Mouse (Mus musculus): ENCODE results near the gene Gm21970. TPM values are rescaled to one million over a fixed set of nuclear protein-coding genes. Genes with fewer than 3 reads are reported as not detected.

The Gm21970 gene
- polyA plus RNA-seq, 1 experiment = not detected

DNA sequence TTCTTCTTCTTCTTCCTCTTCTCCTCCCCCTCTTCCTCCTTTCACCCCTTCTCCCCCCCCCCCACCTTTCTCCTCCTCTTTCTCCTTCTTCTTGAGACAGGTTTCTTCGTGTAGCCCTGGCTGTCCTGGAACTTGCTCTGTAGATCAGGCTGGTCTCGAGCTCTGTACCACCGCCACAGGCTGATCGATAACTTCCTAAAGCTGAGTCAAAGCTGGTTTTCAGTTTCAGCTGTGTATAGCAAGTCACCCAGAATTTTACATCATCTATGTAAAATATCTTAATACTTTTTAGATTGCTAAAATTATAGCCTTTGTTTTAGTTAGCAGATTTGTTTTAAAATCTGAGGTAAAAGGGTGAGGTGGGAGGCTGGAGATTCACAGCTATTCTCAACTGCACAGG, 53.3 kb downstream of the Gm21970 start:
- H3K4me1 ChIP-seq = peaks cover 55% of the 10 kb centered on the region
- TF ChIP-seq FLI1 (IDR thresholded peaks at IDR 0.05; ENCODE audit: low read length) (no peak), GATA1 (IDR thresholded peaks at IDR 0.05; ENCODE audit: borderline replicate concordance, low read length) (no peak)
- no peak overlapping the region for H3K4me3 ChIP-seq (replicated peaks)
- H3K36me3 ChIP-seq (replicated peaks; ENCODE audit: low read length) = no peaks in the 10 kb centered on the region
- H3K27me3 ChIP-seq (replicated peaks) = no peaks in the 10 kb centered on the region
- H3K9me3 ChIP-seq = no peaks in the 10 kb centered on the region

DNA sequence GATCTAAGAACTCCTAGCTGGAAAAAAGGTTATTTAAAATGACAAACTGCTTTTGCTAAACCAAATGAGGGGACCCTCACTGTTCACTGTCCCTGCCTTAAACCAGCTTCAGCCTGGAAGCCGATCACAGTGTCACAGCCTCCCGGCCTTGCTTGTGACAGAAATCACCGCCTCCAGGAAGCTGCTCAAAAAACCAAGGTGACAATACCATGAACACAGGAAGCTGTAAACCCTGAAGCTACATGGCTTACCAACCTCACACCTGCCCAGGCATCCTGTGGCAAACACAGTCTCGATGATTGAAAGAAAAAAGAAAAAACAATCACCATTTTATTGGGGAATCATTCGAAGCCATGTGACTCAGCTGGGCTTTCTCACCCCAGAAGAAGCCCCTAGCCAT, 54.0 kb downstream of the Gm21970 start:
- H3K27me3 ChIP-seq (replicated peaks) = no peaks in the 10 kb centered on the region
- TF ChIP-seq FLI1 (IDR thresholded peaks at IDR 0.05; ENCODE audit: low read length) = no peak
- no peak for TF ChIP-seq GATA1 (IDR thresholded peaks at IDR 0.05; ENCODE audit: borderline replicate concordance, low read length)
- H3K36me3 ChIP-seq (replicated peaks; ENCODE audit: low read length) = no peaks in the 10 kb centered on the region
- H3K4me3 ChIP-seq (replicated peaks) = no peak overlapping the region
- peaks cover 59% of the 10 kb centered on the region for H3K4me1 ChIP-seq
- H3K9me3 ChIP-seq = no peaks in the 10 kb centered on the region

DNA sequence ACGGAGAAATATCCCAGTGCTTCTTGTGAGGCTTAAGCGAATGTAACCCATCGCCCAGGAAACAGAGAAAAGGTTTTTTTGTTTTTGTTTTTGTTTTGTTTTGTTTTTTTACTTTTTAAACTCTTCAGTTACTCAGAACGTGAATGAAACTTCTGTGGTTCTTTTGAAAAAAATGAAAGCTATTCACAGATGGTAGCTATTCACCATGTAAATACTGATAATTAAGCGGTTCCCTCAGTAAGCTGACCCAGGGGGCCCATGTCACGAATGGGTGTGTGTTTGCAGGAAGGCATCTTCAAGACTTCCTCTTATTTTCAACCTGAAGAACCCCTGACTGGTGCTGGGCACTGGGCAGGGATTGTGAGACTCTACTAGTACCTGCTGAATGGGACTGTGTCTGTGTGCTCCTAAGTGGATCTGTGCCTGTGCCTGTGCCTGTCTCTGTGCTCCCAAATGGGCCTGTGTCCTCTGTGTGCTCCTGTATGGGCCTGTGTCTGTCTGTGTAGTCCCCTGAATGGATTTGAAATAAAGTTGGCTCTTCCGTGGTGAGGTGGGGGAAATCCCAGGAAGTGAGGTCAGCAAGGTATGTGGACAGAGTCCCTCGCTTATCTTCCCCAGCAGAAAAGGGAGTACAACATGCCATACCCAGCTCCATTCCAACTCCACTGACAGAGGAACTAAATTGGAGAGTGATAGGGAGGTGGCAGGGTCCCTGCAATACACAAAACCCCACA, 55.4 kb downstream of the Gm21970 start:
- H3K4me3 ChIP-seq (replicated peaks) = peak overlapping the region; percentile 42
- TF ChIP-seq FLI1 (IDR thresholded peaks at IDR 0.05; ENCODE audit: low read length) = no peak
- peaks cover 52% of the 10 kb centered on the region for H3K4me1 ChIP-seq

DNA sequence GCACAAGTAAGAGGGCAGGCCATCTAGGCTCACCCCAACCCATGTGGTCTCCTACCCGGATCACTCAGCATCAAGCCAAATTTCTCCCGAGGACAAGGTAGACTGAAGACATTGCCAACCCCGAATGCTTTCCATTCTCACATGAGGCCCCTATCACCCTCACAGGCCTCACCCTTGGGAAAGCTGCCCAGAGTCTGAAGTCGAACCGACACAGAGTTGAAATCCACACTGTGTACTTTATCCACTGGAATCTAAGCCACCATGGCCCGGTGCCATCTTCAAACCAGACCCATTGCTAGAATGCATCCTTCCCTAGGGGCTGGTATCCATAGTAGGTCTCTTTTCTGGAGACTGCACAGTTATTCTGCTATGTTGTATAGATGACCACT, 56.0 kb downstream of the Gm21970 start:
- Histone ChIP-seq H3K27me3 (replicated peaks) (no peaks in the 10 kb centered on the region), H3K9me3 (no peaks in the 10 kb centered on the region), H3K4me1 (peaks cover 52% of the 10 kb centered on the region), H3K4me3 (replicated peaks) (no peak overlapping the region), H3K36me3 (replicated peaks; ENCODE audit: low read length) (no peaks in the 10 kb centered on the region)
- TF ChIP-seq FLI1 (IDR thresholded peaks at IDR 0.05; ENCODE audit: low read length) (no peak), GATA1 (IDR thresholded peaks at IDR 0.05; ENCODE audit: borderline replicate concordance, low read length) (no peak)

More for the DNA sequence above, 55.4 kb downstream of the Gm21970 start:
- Histone ChIP-seq H3K36me3 (replicated peaks; ENCODE audit: low read length) (no peaks in the 10 kb centered on the region), H3K27me3 (replicated peaks) (no peaks in the 10 kb centered on the region), H3K9me3 (no peaks in the 10 kb centered on the region)

DNA sequence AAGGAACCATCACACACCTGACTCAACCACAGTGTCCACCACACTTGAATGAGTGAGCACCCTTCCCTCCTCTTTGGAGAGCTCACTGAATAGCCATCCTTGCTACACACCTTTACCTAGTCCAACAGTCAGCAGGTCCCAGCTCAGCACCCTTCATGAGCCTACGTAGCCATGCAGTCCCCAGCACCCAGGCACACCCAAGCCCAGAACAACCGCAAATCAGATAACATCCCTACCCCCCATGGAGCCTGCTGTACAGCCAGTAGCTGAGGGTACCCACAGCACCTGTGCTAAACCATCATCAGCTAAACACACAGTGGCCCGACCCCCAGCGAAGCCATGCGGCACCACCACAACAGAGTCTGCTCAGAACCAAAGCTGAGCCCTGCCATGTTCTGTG, 56.6 kb downstream of the Gm21970 start:
- H3K4me3 ChIP-seq (replicated peaks) = no peak overlapping the region
- TF ChIP-seq GATA1 (IDR thresholded peaks at IDR 0.05; ENCODE audit: borderline replicate concordance, low read length) (no peak), FLI1 (IDR thresholded peaks at IDR 0.05; ENCODE audit: low read length) (no peak)
- no peaks in the 10 kb centered on the region for H3K27me3 ChIP-seq (replicated peaks)
- H3K4me1 ChIP-seq = peaks cover 52% of the 10 kb centered on the region
- no peaks in the 10 kb centered on the region for H3K36me3 ChIP-seq (replicated peaks; ENCODE audit: low read length)
- H3K9me3 ChIP-seq = no peaks in the 10 kb centered on the region

DNA sequence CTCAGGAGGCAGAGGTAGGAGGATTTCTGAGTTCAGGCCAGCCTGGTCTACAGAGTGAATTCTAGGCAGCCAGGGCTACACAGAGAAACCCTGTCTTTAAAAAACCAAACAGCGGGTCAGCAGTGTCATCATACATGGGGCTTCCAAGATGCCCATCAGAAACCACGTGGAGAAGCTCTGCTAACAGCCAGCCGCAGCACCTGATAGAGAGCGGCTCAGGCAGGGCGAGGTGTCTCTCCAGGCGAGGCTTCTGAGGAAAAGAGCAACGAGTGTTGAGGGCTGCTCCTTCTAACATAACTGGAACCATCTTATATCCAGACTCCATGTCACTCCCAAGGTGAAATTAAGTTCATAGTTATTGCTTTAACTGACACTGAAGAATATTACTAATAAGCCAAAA, 57.4 kb downstream of the Gm21970 start:
- peaks cover 51% of the 10 kb centered on the region for H3K4me1 ChIP-seq
- no peaks in the 10 kb centered on the region for H3K27me3 ChIP-seq (replicated peaks)
- H3K4me3 ChIP-seq (replicated peaks) = no peak overlapping the region

DNA sequence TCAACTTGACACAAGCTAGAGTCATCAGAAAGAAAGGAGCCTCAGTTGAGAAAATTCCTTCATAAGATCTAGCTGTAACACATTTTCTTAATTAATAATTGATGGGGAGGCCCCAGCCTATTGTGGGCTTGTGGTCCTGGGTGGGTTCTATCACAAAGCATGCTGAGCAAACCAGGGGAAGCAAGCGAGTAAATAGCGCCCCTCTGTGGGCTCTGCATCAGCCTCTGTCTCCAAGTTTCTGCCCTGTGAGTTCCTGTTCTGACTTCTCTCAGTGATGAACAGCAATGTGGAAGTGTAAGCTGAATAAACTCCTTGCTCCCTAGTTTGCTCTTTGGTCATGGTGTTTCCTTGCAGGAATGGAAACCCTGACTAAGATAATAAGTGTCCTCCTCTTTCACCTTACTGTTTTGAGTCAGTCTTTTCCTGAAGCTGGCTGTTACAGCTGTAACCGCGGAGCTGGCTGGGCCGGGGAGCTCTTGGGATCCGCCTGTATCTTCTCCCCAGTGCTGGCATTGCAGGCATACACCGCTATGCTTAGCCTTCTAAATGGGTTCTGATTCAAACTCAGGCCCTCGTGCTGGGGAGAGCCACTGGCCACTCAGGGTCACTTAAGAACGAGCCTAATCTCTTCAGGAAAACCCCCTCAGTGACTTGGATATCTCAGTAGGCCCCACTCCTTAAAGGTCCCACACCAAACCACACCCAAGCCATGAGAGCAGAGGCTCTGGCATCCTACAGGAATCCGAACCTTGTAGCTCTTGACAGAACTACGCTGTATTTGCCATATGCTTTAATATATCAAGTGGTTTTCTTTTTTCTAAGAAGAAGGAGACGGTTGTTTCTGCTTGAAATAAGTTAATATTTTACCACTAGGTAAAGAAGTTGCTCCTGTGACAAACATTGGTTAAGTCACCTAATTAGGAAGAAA, 58.9 kb downstream of the Gm21970 start:
- TF ChIP-seq FLI1 (IDR thresholded peaks at IDR 0.05; ENCODE audit: low read length) (no peak), GATA1 (IDR thresholded peaks at IDR 0.05; ENCODE audit: borderline replicate concordance, low read length) (no peak)
- Histone ChIP-seq H3K27me3 (replicated peaks) (no peaks in the 10 kb centered on the region), H3K4me3 (replicated peaks) (no peak overlapping the region), H3K36me3 (replicated peaks; ENCODE audit: low read length) (no peaks in the 10 kb centered on the region), H3K9me3 (no peaks in the 10 kb centered on the region), H3K4me1 (peaks cover 49% of the 10 kb centered on the region)

More for the DNA sequence above, 57.4 kb downstream of the Gm21970 start:
- H3K9me3 ChIP-seq = no peaks in the 10 kb centered on the region
- H3K36me3 ChIP-seq (replicated peaks; ENCODE audit: low read length) = no peaks in the 10 kb centered on the region
- no peak for TF ChIP-seq FLI1 (IDR thresholded peaks at IDR 0.05; ENCODE audit: low read length)
- TF ChIP-seq GATA1 (IDR thresholded peaks at IDR 0.05; ENCODE audit: borderline replicate concordance, low read length) = no peak

DNA sequence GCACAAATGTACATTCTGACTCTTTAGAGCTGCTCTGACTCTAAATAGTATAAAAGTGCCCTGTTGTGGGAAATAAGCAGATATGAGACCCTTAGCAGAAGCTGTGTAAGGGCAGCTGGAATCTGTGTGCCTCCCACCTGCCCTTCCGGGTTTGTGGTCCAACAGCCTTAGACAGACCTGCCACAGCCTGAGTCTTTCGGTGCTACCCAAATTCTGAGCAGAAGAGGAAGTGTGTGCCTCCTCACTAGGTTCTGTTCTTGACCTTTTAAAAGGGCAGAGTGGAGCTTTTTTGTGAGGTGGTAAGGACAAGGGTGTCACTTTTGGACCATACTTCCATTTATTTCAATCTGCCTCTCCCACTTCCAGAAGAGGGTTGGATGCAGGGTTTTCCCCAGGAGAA, 60.4 kb downstream of the Gm21970 start:
- peak overlapping the region; percentile 6 for H3K4me3 ChIP-seq (replicated peaks)
- peaks cover 39% of the 10 kb centered on the region for H3K4me1 ChIP-seq
- TF ChIP-seq FLI1 (IDR thresholded peaks at IDR 0.05; ENCODE audit: low read length) (no peak), GATA1 (IDR thresholded peaks at IDR 0.05; ENCODE audit: borderline replicate concordance, low read length) (no peak)
- no peaks in the 10 kb centered on the region for H3K9me3 ChIP-seq
- no peaks in the 10 kb centered on the region for H3K27me3 ChIP-seq (replicated peaks)
- no peaks in the 10 kb centered on the region for H3K36me3 ChIP-seq (replicated peaks; ENCODE audit: low read length)

DNA sequence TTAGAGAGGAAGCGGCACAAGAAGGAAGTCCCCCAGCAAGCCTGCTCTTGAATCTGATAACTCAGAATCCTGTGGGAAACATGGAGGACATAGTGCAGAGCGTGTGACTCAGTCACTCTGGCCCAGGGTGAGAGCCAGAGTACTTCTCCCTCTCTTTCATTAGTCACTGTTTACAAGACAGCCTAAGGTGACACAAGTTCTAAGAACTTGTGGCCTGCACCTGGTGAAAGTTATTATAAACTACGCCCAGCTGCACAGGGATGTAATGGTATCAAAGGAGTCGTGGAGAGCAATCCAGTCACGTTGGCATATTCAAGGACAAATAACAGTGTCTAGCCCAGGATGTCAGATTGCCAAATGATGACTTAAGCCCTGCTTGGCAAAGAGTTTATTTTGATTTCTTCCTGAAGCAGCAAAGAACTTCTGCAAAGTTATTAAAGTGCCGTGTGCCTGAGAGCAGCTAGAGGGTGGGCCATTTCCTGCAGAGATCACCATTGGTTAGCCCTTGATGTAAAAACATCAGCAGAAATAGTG, 60.9 kb downstream of the Gm21970 start:
- Histone ChIP-seq H3K9me3 (no peaks in the 10 kb centered on the region), H3K4me1 (peaks cover 34% of the 10 kb centered on the region), H3K4me3 (replicated peaks) (no peak overlapping the region), H3K36me3 (replicated peaks; ENCODE audit: low read length) (no peaks in the 10 kb centered on the region), H3K27me3 (replicated peaks) (no peaks in the 10 kb centered on the region)
- TF ChIP-seq GATA1 (IDR thresholded peaks at IDR 0.05; ENCODE audit: borderline replicate concordance, low read length) (no peak), FLI1 (IDR thresholded peaks at IDR 0.05; ENCODE audit: low read length) (no peak)

DNA sequence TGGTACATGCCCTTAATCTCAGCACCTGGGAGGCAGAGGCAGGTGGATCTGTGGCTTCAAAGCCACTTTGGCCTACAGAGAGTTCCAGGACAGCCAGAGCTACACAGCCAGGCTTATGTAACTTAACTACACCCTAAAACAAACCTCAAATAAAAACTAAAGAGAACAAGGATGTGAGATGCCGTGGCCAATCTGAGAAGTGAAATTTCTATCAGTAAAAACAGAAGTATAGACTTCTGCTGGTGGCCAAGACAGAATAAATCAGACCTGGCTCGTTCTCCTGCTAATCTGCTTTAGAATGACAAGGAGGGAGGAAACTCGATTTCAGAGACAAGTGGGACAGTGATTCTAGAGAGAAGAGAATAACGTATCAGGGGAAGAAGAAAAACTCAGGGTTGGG, 64.3 kb downstream of the Gm21970 start:
- no peaks in the 10 kb centered on the region for H3K27me3 ChIP-seq (replicated peaks)
- TF ChIP-seq FLI1 (IDR thresholded peaks at IDR 0.05; ENCODE audit: low read length) (no peak), GATA1 (IDR thresholded peaks at IDR 0.05; ENCODE audit: borderline replicate concordance, low read length) (no peak)
- H3K4me3 ChIP-seq (replicated peaks) = no peak overlapping the region
- H3K4me1 ChIP-seq = peaks cover 45% of the 10 kb centered on the region
- H3K9me3 ChIP-seq = no peaks in the 10 kb centered on the region
- H3K36me3 ChIP-seq (replicated peaks; ENCODE audit: low read length) = no peaks in the 10 kb centered on the region

All from megakaryocyte, embryonic 14.5 days (primary cell).